Mouse (Mus musculus): ENCODE measurements at regions not wholly inside any gene's neighbourhood (a gene's known extent, or its start where the extent isn't known, plus 50 kb on each side); places are given as distances from the start of the nearest gene placed in this dataset.
"Not testable (repeated sequence)": the region's sequence is repeated elsewhere in the genome, so short reads cannot be mapped to it uniquely, and the experiment has no call there.

DNA sequence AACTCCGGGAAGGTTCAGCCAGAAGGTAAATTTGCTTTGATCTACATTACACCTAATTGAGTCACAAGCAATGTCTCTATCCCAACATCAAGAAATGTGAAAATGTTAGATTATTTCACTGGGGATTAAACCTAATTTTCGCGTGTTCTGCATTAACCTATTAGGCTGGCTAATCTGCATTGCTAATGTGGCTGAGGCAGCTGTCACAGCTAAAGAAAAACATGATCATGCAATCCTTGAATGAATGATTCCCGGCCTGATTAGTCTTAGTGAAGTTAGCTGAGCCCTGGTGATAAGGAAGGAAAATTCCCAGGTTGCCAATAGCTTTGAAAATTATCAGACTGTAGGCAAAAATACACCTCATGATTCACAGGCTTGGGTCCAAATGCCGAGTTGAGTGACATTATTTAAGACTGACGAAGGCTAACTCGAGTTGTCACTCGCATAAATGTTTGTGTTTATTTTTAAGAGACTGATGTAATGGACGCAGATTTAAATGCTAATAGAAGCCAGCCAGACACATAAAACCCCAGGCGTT, 131.5 kb upstream of the Kiz start:
- DNase-seq, result no peak

DNA sequence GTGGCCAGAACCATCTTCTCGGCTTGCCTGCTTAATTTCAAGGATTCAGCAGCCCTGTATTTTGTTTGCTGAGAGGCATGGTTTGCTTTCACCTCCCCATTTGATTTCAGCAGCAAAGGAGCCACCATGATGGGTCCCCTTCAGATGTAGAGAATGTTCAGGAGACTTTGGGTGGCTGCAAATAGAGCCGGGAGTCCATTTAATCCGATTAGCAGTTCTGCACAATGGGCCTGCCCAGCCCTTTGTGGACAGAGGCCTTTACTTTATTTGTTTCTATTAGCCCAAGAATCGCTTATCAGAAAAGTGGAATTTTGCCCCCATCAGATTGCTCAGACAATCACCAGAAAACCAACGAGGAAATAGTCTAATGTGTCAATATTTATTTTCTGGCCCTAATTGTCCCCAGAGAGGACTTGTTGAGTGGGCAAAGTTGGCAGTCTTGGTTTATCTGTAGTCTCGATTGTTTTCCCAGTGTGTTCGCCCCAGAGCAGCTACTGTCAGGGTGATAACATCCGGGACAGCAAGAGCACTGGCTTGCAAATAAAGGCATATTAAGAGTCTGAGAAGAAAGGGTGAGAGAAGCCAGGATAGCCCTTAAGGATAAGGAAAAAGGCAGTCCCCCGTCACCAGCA, 130.6 kb upstream of the Kiz start:
- no peak for DNase-seq

DNA sequence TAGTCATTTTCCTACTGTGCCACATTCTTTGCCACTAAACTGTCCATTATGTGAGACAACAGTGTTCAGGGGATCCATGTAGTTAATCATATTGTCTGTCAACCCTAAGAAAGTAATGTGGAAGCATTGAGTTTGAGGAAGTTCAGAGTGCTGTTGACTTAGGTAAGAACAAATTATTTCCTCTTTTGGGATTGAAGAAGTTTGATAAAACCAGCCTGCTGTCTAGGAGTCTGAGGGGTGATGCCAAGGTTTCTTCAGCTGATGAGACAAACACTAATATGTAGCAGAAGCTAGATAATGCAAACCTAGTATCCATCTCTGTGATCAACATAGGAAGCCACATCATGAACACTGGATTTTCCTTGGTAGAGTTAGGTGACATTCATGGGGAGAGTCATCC, 127.0 kb upstream of the Kiz start:
- no peak for DNase-seq

DNA sequence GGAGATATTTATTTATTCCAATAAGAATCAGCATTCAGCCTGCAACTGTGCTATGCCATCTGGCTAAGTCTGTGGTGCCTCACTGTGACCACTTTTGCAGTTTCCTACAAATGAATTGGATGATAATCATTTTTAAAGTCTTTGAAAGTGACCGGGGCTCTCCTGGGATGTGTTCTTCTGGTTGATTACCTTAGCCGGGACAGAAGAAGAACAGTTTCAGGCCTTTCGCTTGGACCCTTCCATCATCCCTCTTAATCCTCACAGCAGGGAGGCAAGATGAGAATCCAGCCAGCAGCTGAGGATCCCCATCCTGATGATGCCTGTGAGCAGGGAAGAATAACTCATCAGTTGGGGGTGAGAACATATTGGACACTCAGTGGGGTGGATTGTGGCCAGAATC, 124.6 kb upstream of the Kiz start:
- DNase-seq, result no peak

DNA sequence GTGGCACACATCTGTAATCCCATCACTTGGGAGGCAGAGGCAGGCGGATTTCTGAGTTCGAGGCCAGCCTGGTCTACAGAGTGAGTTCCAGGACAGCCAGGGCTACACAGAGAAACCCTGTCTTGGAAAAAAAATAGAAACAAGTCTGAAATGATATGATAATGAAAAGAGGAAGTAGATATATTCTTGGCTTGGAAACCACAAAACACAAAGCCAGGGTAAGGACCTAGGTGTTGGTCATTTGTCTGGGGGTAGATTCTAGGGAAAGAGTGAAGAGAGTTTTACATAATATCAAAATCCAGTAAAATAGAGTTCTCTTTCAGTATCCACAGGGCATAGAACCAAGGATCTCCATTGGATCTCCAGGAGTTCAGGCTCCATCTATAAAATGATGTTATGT, 122.8 kb upstream of the Kiz start:
- DNase-seq, result not testable (repeated sequence)

DNA sequence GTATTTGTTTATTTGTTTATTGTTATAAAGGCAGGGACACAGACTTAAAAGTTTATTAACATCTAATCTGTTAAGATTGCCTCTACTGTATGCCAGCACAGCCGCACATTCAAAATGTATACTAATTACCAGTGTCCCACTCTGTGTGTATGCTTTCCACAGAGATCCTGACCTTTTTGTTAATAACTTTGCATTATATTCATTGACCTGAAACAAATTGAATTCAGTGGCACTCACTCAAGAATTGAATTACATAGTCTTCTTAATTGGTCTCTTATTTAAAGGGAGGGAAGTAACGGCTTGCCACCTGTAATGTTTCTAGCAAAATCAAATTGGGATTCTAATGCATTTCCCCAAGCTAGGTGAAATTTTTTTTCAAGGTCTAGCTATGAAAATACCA, 111.3 kb upstream of the Kiz start:
- DNase-seq, result no peak

DNA sequence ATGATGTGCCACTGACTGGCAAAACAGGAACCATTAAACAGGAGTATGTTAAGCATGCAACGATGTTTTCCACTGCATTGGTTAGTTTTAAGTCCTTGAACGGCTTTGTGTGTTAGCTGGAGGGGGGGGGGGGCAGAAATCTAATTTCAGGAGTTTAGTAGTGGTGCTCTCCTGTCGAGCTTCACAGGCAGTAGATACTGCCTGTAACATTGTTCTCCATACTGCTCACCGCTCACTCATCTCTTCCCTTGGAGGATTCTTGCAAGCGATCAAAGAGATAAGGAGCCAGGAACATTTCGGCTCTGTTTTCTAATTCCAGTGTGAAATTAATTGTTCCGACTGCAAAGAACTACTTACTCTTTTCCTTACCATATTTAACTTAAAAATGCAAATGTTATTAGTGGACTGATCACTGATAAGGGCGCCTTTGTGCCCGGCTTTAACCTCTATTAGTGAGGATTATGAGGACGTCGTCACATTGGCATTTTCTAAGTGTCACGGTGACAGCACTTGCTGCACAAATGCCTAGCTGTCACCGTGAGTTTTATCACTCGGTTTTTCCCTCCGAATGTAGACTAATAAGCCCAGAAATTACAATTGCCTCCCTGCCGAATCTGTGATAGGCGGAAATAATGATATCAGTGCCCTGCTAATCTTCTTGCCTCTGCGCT, 110.5 kb upstream of the Kiz start:
- DNase-seq, result no peak

DNA sequence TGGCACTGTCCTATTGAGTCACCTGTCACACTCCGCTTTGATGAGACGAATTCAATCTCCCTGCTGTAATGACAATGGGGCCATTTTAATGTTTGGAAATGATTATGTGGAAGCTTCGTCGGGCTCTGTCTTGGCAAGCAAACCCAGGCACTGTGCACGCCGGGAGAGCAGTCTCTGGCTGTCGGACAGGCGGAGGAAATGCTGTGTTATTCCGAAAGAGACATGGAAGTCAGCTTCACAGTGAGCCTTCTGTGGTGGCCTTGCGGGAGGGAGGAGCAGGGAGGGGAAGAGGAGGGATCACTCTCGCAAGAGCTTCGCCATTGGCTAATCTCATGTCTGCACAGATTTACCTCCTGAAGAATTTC, 110.0 kb upstream of the Kiz start:
- peak; percentile 46 for DNase-seq

DNA sequence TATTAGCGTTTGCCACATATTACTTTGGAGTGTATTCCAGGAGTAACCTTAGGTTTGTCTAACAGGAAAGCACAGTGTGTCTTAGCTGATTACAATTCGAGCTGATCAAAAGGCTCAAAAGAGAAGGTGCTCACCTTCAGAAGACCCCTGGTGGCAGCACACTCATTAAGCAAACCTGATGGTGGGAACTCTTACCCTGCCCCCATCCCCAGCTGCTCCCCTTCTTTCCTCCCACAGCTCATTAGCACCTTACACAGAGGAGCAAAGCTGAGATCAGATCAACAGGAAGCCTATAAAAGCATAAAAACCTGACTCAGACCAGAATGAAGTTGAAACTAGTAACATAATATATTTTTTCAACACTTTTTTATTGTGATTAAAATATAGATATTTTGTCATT, 101.7 kb upstream of the Kiz start:
- DNase-seq, result no peak

DNA sequence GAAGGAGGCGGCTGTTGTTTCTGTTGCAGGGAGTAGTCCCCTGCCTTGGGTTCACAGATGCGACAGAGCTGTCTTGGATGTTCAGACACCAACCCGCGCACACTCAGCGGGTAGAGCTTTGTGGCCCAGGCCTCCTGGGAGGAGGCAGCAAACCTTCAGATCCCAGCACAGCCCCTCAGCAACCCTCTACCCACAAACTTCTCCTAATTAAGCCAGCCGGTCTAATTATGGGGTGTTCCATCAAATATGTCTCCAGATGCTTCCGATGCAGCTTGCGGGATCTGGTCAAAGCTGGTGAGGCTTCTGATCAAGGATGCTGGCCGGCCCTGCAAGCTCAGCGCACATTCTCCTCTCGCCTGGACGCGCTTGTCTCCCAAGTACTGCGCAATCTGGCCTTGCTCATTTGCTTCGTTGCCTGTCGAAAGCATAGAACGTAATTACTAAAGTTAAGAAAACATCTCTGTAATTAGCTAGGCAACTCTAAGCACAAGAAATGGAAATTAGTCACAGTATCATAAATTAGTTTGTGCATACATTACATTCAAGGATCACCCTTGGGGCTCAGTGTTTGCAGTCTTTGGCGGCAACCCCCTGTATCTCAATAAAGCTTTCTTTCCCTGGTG, 92.0 kb upstream of the Kiz start:
- no peak for DNase-seq

DNA sequence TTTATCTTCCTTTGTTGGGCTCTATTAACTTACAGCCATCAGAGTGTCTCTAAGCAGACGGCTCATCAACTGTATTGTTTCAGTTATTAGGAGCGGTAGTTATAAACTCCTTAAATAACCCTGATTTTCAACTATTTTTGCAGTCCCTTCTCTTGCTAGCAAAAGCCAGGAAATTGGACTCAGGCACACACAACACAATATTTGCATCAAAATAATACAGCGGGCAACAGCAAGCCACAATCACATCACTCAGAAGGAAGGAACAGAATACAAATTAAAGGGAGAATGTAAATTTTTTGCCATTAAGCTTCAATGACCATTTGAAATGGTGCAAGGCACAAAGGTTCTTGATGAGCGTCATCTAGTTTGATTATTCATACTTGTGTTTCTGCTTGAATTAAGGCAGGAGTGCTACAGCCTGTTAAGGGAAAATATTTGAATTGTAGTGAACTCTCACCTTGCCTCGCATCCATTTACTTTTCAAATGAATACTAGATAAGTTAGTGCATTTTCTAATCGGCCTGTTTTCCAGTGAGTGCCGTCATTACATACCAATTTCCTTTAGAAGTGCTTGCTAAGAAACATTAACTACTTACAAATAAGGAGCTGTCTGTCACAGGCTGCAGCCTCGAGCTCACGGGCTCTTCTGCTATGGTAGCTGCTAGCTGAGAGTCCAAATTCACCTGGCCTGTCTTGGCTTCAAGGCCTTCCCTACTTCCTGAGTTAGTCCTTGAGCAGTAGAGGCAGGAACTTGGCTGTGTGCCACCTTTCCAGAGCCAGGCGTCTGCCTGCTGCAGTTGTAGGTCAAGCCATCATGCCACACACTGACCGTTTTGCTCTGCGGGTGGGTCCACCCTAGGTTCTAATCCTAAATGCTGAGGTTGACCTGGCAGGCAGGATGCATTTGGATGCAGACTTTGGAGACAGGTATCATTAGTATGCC, 91.1 kb upstream of the Kiz start:
- no peak for DNase-seq

DNA sequence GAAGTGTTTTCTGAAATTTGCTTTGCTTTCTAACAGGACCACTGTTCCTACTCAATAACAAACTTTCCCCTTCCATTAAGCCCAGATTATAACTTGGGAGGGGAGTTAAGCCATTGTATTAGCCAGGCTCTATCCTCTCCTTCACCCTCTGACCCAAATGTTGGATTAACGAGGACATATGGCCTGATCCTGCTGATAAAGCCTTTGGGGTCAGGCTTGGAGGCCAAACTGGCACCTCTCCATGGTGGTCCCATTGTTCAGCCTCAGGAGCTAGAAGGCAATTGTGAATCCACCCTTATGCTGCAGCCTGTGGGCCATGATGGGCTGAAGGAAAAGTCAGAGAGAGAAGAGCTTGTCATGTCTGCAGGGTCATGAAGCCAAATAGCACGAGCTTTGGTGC, 80.8 kb upstream of the Kiz start:
- DNase-seq, result no peak

DNA sequence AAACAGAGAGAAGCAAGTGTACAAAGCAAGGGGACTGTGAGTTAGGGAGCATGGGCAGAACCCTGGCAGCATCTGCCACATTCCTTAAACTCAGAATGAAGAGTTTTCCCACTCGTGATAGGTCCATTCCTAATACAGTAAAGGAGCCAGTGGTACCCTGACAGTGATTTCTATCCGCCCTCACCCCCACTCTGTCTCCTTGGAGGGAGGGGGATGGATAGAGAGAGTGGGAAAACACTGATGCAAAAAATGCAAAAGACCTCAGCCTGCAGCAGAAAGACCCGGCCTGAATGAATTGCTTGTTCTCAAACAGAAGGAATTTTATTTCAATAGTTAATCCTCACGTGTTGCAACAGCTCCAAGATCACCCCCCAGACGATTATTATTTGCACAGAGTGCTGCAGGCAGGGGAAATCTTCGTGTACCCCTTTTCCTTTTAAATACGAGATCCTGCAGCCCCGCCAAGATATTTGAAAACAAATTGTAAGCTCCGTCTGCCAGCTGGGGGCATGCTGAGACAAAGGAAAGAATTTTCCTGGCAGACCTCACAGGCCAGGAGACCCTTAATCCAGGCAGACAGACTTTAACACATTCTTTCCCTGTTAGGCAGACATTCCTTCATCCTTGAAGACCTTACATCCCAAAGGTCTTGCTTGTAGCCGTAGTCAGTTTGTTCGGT, 68.4 kb upstream of the Kiz start:
- no peak for DNase-seq

DNA sequence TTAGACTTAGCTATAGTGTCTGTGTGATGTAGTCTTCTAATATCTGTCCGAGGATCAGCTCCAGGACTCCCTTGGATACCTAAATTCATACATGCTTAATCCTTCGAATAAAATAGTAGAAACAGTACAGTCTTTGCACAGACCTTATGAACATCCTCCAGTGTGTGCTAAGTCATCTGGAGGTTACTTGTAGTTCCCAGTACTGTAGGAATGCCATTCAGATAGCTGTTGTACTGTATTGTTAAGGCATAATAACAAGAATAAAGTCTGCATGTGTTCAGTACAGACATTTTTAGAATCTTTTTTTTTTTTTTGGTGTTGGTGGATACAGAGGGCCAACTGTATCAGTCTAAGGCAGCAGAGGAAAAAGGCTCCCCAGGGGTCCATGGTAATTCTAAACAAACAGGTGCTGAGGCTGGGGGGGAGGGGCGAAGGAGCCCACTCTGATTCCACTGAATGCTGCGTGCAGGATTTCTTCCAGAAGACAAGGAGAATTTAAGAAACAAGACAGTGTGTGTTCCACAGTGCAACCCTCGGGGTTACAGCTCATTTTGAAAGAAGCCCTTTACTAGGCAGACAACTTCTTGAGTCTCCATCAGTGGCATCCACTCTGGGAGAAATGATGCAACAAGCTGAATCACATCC, 67.7 kb upstream of the Kiz start:
- no peak for DNase-seq

DNA sequence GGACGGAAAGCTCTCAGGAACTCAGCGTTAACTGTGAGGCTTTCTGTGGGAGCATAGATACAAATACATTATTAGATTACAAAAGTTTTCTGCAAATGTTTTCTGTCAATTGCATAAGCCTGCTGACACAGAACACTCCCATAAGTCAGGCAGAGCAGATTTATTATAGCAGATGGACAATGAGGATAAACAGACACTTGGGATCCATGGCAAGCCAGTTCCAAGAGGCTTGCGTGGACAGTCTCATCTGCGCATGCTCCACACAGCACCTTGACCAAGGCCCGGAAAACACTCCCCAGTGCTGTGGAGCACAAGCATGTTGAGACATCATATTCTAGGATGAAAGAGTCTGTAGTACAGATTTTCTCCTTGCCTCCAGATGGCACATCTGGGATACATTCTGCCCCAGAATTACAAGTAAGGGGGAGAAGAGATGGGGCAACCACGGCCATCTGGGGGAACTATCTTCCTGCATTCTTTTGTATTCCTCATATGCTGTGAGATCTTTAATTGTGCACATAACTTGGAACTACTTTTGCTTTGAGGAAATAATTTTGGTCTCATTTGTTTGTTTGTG, 62.7 kb upstream of the Kiz start:
- no peak for DNase-seq

DNA sequence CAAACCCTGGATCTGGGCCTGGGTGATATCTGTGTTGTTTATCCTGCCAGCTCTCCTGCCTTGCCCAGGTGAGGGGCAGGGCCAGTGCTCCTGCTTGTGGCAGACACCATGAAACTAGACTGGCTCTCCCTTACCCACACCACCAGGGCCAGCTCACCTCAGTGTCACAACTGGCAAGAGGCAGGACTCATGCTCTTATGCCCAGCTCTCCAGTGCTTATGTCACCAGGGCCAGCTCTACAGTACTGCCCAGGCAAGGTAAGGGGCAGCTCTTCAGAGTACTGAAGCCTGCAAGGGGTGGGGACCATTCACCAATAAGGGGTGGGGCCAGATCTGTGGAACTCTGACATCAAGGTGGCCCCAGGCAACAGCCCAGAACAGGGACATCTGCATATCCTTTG, 52.7 kb upstream of the Kiz start:
- DNase-seq, result no peak
